Comparison of ENCODE assay signal across 14 mouse cellular contexts in the genomic region with DNA sequence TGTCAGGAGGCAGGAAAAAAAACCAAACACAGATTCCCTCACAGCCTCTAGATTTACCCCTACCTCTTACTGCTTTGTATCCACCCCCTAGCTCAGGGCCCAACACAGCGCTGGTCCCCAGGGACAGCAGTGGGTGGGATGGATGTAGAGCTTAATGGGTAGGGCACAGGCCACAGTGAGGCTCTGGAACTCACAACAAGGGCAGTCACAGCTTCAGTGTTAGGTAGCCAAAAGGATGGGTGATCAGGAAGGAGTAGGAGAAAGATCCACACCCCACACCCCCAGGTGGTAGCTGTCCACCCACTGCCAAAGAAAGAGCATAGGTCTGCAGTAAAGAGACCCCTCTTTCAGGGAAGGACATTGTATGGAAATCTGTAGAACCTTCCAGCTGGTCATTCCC. TPM values are rescaled to one million over a fixed set of nuclear protein-coding genes. Genes with fewer than 3 reads are reported as not detected.
DNase-seq lines count a peak whose midpoint lies in the region; ATAC-seq and TF ChIP-seq lines count a peak whose summit lies in the region.
"Had no signal": no experiment of that assay in that cellular context is flagged by ENCODE, and none has a peak within 500 bp of the region (broad histone marks: within the 10 kb centered on the region; RNA-seq: fewer than 3 reads in every experiment).

No protein-coding gene starts in this region.

- H3K27me3 ChIP-seq in heart, embryonic 12.5 days (replicated peaks), result no peaks in the 10 kb centered on the region
- no peaks in the 10 kb centered on the region for H3K27me3 ChIP-seq in lung, embryonic 14.5 days (ENCODE audit: insufficient read depth, low read length)
- no peaks in the 10 kb centered on the region for H3K27me3 ChIP-seq in myocyte (ENCODE audit: control insufficient read depth, insufficient read depth, insufficient read length)
- H3K27me3 ChIP-seq: Patski had no signal

- no peak for DNase-seq in heart, postnatal 10 days
- DNase-seq in lung, embryonic 14.5 days, result no peak
- DNase-seq in lung, postnatal 14 days, result no peak
- DNase-seq in testis, postnatal 14 days (ENCODE audit: low spot score), result no peak
- no peak for DNase-seq in spleen, adult 12 weeks (ENCODE audit: low spot score)
- DNase-seq: cerebellum, postnatal 25 days; kidney, adult 8-10 months; layer of hippocampus, postnatal 36 days; right cerebral cortex, adult 18-20 months had no signal

- H3K4me3 ChIP-seq in heart, embryonic 12.5 days, result no peak overlapping the region
- H3K4me3 ChIP-seq in lung, embryonic 14.5 days (ENCODE audit: low read depth, low read length), result no peak overlapping the region
- H3K4me3 ChIP-seq in embryonic fibroblast, embryonic 13.5 days (ENCODE audit: insufficient read depth, low read length), result no peak overlapping the region
- H3K4me3 ChIP-seq in myocyte, result no peak overlapping the region

- no peaks in the 10 kb centered on the region for H3K9me3 ChIP-seq in heart, embryonic 12.5 days (replicated peaks)
- no peaks in the 10 kb centered on the region for H3K9me3 ChIP-seq in lung, embryonic 14.5 days (ENCODE audit: low read depth, low read length)

- no peak overlapping the region for H3ac ChIP-seq in myocyte (ENCODE audit: control insufficient read depth, insufficient read length)

- TF ChIP-seq POLR2A in embryonic fibroblast, embryonic 13.5 days (IDR thresholded peaks at IDR 0.05; ENCODE audit: low read depth, low read length), result no peak
- no peak for TF ChIP-seq POLR2A in myocyte (IDR thresholded peaks at IDR 0.05; ENCODE audit: insufficient read length, low read depth)

- peak overlapping the region; percentile 53; the same call in 1 of the 2 replicates for H3K27ac ChIP-seq in heart, embryonic 12.5 days (ENCODE audit: poor library complexity, severe bottlenecking)
- H3K27ac ChIP-seq in lung, embryonic 14.5 days (ENCODE audit: low read depth), result peak overlapping the region; percentile 21; the same call in 1 of the 2 replicates
- peak overlapping the region; percentile 17; the same call in 1 of the 2 replicates for H3K27ac ChIP-seq in embryonic fibroblast, embryonic 13.5 days (ENCODE audit: insufficient read depth, low read length)
- H3K27ac ChIP-seq: liver, embryonic 14.5 days had no signal

- TF ChIP-seq CTCF in lung, embryonic 14.5 days (IDR thresholded peaks at IDR 0.05; ENCODE audit: low read depth), result no peak
- no peak for TF ChIP-seq CTCF in embryonic fibroblast, embryonic 13.5 days (IDR thresholded peaks at IDR 0.05; ENCODE audit: borderline replicate concordance, insufficient read depth, low read length)

- ATAC-seq in heart, embryonic 12.5 days (ENCODE audit: insufficient number of reproducible peaks, low FRiP score), result no peak
- ATAC-seq in lung, embryonic 14.5 days (ENCODE audit: insufficient read depth), result no peak
- ATAC-seq: Patski had no signal

- intact Hi-C loops in heart, postnatal 10 days (cut with DNase I), result no loop called here

- no peaks in the 10 kb centered on the region for H3K79me2 ChIP-seq in myocyte (ENCODE audit: control insufficient read depth, insufficient read depth)

- H3K36me3 ChIP-seq in heart, embryonic 12.5 days, result no peaks in the 10 kb centered on the region
- H3K36me3 ChIP-seq in lung, embryonic 14.5 days (ENCODE audit: insufficient read depth), result no peaks in the 10 kb centered on the region
- no peaks in the 10 kb centered on the region for H3K36me3 ChIP-seq in myocyte (ENCODE audit: control insufficient read depth, insufficient read depth)

- no peak overlapping the region for H3K4me2 ChIP-seq in heart, embryonic 12.5 days
- no peak overlapping the region for H3K4me2 ChIP-seq in lung, embryonic 14.5 days
- H3K4me2 ChIP-seq in myocyte (ENCODE audit: low read depth), result peak overlapping the region; percentile 21

- no peak overlapping the region for H3K9ac ChIP-seq in heart, embryonic 12.5 days
- H3K9ac ChIP-seq in lung, embryonic 14.5 days, result no peak overlapping the region
- H3K9ac ChIP-seq: liver, embryonic 14.5 days had no signal

- 93% methylated on average over 1 of the region's 1 CpGs for WGBS in heart, embryonic 12.5 days
- WGBS in lung, embryonic 14.5 days, result 83% methylated on average over 1 of the region's 1 CpGs

- H3K4me1 ChIP-seq in heart, embryonic 12.5 days (replicated peaks), result peaks cover 47% of the 10 kb centered on the region
- H3K4me1 ChIP-seq in lung, embryonic 14.5 days (ENCODE audit: insufficient read depth), result peaks cover 11% of the 10 kb centered on the region; the same call in 1 of the 2 replicates
- H3K4me1 ChIP-seq in embryonic fibroblast, embryonic 13.5 days (ENCODE audit: control insufficient read depth, insufficient read depth, low read length), result no peaks in the 10 kb centered on the region

TF ChIP-seq in myocyte, 11 proteins besides CTCF, POLR2A, EP300 and RAD21:
- TF ChIP-seq CEBPB (IDR thresholded peaks at IDR 0.05; ENCODE audit: insufficient read depth, poor library complexity, severe bottlenecking), result no peak
- no peak for TF ChIP-seq SRF (IDR thresholded peaks at IDR 0.05; ENCODE audit: control insufficient read depth, insufficient read length, low read depth)
- TF ChIP-seq POLR2AphosphoS2 (IDR thresholded peaks at IDR 0.05; ENCODE audit: insufficient read length, low read depth), result no peak
- TF ChIP-seq REST (IDR thresholded peaks at IDR 0.05; ENCODE audit: insufficient read depth, insufficient read length), result no peak
- no peak for TF ChIP-seq TCF12 (IDR thresholded peaks at IDR 0.05; ENCODE audit: insufficient read depth, poor library complexity, severe bottlenecking)
- TF ChIP-seq TCF3 (IDR thresholded peaks at IDR 0.05; ENCODE audit: insufficient read length, low read depth), result no peak
- no peak for TF ChIP-seq MYOD1 (IDR thresholded peaks at IDR 0.05; ENCODE audit: control insufficient read depth in 1 of 3, insufficient read length in 2 of 3, low read depth in 2 of 3)
- TF ChIP-seq USF1 (IDR thresholded peaks at IDR 0.05; ENCODE audit: low read depth), result no peak

RNA-seq across cellular contexts. Expression of a gene that starts 12.1 kb away (rescaled TPM):
- polyA plus RNA-seq in heart, embryonic 12.5 days (2016; fragmentation: Nextera tagmentation; extraction: Ambion mirVana), result 3.3 and 3.5 TPM in 2 replicates
- 10 to 100 TPM; 18.0 to 19.5 TPM for total RNA-seq in heart, postnatal 10 days (2021)
- polyA plus RNA-seq in lung, embryonic 14.5 days (2014; fragmentation: Nextera tagmentation; extraction: Ambion mirVana), result 7.5 and 8.5 TPM in 2 replicates
- 0.45 and 1.3 TPM in 2 replicates for polyA plus RNA-seq in embryonic fibroblast, embryonic 13.5 days (2011; ENCODE audit: insufficient read length, low read depth, missing spikeins)
- 0.10 TPM for polyA plus RNA-seq in myocyte (2012; fragmentation: generic; extraction: Trizol)

RNA-seq across cellular contexts. Expression of a gene that starts 36.5 kb away (rescaled TPM):
- polyA plus RNA-seq in heart, embryonic 12.5 days (2016; fragmentation: Nextera tagmentation; extraction: Ambion mirVana), result 99.5 and 106 TPM in 2 replicates
- 10 to 100 TPM; 47.0 to 50.0 TPM for total RNA-seq in heart, postnatal 10 days (2021)
- polyA plus RNA-seq in lung, embryonic 14.5 days (2014; fragmentation: Nextera tagmentation; extraction: Ambion mirVana), result 157 and 161 TPM in 2 replicates
- 124 and 138 TPM in 2 replicates for polyA plus RNA-seq in embryonic fibroblast, embryonic 13.5 days (2011; ENCODE audit: insufficient read length, low read depth, missing spikeins)
- 138 TPM for polyA plus RNA-seq in myocyte (2012; fragmentation: generic; extraction: Trizol)

RNA-seq across cellular contexts. Expression of a gene that starts 42.3 kb away (rescaled TPM):
- polyA plus RNA-seq in heart, embryonic 12.5 days (2016; fragmentation: Nextera tagmentation; extraction: Ambion mirVana), result not detected in 2 replicates
- total RNA-seq in heart, postnatal 10 days (2021), result not detected
- not detected in 2 replicates for polyA plus RNA-seq in lung, embryonic 14.5 days (2014; fragmentation: Nextera tagmentation; extraction: Ambion mirVana)
- polyA plus RNA-seq in embryonic fibroblast, embryonic 13.5 days (2011; ENCODE audit: insufficient read length, low read depth, missing spikeins), result not detected in 2 replicates
- not detected for polyA plus RNA-seq in myocyte (2012; fragmentation: generic; extraction: Trizol)
- total RNA-seq: layer of hippocampus, postnatal 36 days had no signal
